Mouse (Mus musculus) E14TG2a.4 (cell line): ENCODE measurements around the gene Tex2.

Source experiments
- CTCF ChIP-seq: conservative IDR thresholded peaks from 2 replicates; pipeline ENCODE4 v1.5.1; 2014; ENCODE audit warnings: low read length
- POU5F1 ChIP-seq: IDR thresholded peaks from 2 replicates; pipeline ENCODE4 v1.6.1; 2014; ENCODE audit warnings: low read length, borderline replicate concordance

- TF ChIP-seq CTCF (no peak), POU5F1 (no peak)
Observed at GRCm38 (mm10) chr11:106591183-106591582, 22.0 kb downstream of the Tex2 start.
